Mouse (Mus musculus) embryonic facial prominence, embryonic 10.5 days (tissue): Measurements from ENCODE around the gene Mad1l1. TPM values are rescaled to one million over a fixed set of nuclear protein-coding genes. Genes with fewer than 3 reads are reported as not detected.

ENCODE experiments used
- DNase-seq: peaks from one replicate; pipeline ENCODE4 v3.0.0-alpha.2; 2017; ENCODE audit warnings: low spot score
- H3K27ac ChIP-seq: fragments of 300-500 bp; sonication (generic); replicated peaks from 2 replicates; pipeline ENCODE4 v1.5.1; 2016; ENCODE audit warnings: mild to moderate bottlenecking
- H3K27me3 ChIP-seq: fragments of 300-500 bp; sonication (generic); replicated peaks from 2 replicates; pipeline ENCODE4 v1.6.1; 2016; ENCODE audit warnings: low read depth, mild to moderate bottlenecking; ENCODE audit not compliant: poor library complexity, severe bottlenecking
- H3K36me3 ChIP-seq: fragments of 300-500 bp; sonication (generic); replicated peaks from 2 replicates; pipeline ENCODE4 v1.6.1; 2016; ENCODE audit warnings: mild to moderate bottlenecking, moderate library complexity
- H3K4me1 ChIP-seq: fragments of 300-500 bp; sonication (generic); 2 replicates; pipeline ENCODE4 v1.6.1; 2016
- H3K4me3 ChIP-seq: fragments of 300-500 bp; sonication (generic); 2 replicates; pipeline ENCODE4 v1.5.1; 2016; ENCODE audit warnings: mild to moderate bottlenecking, moderate library complexity
- H3K9me3 ChIP-seq: fragments of 300-500 bp; sonication (generic); 2 replicates; pipeline ENCODE4 v1.6.1; 2016; ENCODE audit warnings: mild to moderate bottlenecking
- WGBS: fragments of 180-500 bp; shearing (Covaris S2); methylation state at CpG from one replicate; pipeline ENCODE4 v1.1.7; 2016; 5-methylcytosine and 5-hydroxymethylcytosine counted together
- polyA plus RNA-seq: library from polyadenylated mRNA; unstranded; fragments of >200 nt; fragmentation: Nextera tagmentation; extraction: Ambion mirVana; gene quantifications from 2 replicates; pipeline ENCODE4 v1.2.1, GENCODE M21; 2016

Gene Mad1l1
- polyA plus RNA-seq, 1 experiment from 2014 or later, result 63.9 TPM

DNA sequence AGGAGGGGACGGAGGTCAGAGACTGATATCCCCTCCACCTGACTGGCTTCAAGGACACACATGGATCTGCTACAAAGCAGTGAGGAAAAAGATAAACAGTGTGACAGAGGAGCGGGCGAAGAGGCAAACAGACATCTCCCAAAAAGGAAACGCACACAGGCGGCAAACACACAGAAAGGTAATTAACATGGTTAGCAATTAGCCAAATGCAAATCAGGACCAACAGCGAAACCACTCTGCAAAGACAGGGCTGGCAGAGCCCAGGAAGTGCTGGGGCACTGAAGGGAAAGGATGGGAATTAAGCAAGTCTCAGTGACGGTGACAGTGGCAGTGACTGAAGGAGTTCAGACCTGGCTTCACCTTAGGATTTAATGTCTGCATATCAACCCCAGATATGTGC lies 187.3 kb downstream of the Mad1l1 start:
- Histone ChIP-seq H3K36me3 (peaks cover 33% of the 10 kb centered on the region), H3K4me1 (peaks cover 21% of the 10 kb centered on the region), H3K27ac (no peak overlapping the region), H3K4me3 (no peak overlapping the region), H3K9me3 (no peaks in the 10 kb centered on the region), H3K27me3 (no peaks in the 10 kb centered on the region)
- 92% methylated on average over 7 of the region's 7 CpGs for WGBS
- no peak for DNase-seq

DNA sequence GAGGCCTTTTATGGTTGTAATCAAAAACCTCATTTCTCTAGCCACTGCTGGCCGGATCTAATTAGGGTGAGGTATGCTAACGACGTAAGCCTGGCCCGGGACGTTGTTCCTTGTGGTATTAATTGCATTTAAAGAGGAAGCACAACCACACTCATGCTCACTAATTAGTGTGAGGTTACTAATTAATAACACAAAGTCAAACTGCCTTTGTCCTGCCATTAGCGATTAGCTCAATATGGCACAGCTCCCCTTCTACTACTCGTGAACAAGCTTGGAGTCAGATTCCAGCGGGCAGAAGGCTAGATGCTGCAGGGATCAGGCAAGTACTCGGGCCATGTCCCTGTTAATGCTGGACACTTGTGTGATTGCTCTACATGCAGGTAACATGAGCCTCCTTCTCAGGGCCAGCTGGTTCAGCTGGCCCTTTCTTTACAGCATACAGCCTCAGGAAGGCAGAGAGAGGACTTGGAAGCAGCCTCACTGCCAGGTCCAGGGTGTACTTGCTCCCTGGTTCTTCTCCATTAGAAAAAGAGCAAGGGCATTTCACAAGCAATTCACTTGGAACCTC lies 192.9 kb downstream of the Mad1l1 start:
- peak; percentile 62 for DNase-seq
- peak overlapping the region; percentile 17; the same call in 1 of the 2 replicates for H3K4me3 ChIP-seq
- H3K27ac ChIP-seq, result peak overlapping the region; percentile 83
- H3K36me3 ChIP-seq, result peaks cover 18% of the 10 kb centered on the region
- no peaks in the 10 kb centered on the region for H3K27me3 ChIP-seq
- H3K4me1 ChIP-seq, result peaks cover 35% of the 10 kb centered on the region
- WGBS, result 32% methylated on average over 9 of the region's 9 CpGs
- no peaks in the 10 kb centered on the region for H3K9me3 ChIP-seq

DNA sequence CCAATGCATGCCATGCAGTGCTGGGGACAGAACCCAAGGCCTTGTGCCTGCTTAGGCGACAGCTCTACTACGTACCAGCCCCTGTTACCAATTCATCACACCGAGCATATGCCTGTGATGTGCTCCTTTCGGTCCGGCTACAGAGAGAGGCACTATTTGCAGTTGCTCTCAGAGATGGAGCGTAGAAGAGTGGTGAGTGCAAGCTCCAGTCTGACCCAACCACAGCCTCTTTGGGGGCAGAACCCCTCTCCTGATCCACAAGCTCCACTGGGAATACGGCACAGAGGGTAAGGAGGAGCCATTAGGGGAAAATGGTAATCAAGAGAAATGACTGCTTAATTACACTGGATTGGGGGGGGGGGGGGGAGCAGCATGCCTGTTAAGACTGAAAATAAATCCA lies 193.4 kb downstream of the Mad1l1 start:
- Histone ChIP-seq H3K27ac (peak overlapping the region; percentile 83; the same call in 1 of the 2 replicates), H3K27me3 (no peaks in the 10 kb centered on the region), H3K4me1 (peaks cover 40% of the 10 kb centered on the region), H3K4me3 (no peak overlapping the region), H3K9me3 (no peaks in the 10 kb centered on the region), H3K36me3 (peaks cover 13% of the 10 kb centered on the region)
- no peak for DNase-seq
- WGBS, result 79% methylated on average over 7 of the region's 7 CpGs

DNA sequence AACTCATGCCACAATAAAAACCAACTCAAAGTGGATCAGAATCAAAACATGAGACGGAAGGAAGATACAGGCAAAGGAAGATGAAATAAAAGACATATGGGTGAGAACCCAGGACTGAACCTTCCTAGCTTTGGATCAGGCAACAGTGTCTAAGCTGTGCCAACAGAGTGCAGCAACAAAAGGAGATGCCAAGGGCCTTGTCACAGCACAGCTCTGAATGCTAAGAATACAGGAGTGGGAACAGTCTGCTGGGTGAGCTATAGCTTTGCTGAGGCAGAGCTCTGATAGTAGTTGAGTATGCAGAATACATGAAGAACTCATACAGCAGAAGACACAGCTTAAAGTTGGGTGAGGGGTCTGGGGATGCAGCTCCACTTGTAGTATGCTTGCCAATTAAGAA lies 196.7 kb downstream of the Mad1l1 start:
- H3K27me3 ChIP-seq, result no peaks in the 10 kb centered on the region
- H3K27ac ChIP-seq, result no peak overlapping the region
- H3K9me3 ChIP-seq, result no peaks in the 10 kb centered on the region
- H3K4me3 ChIP-seq, result no peak overlapping the region
- peaks cover 9% of the 10 kb centered on the region; the same call in 1 of the 2 replicates for H3K36me3 ChIP-seq
- no peak for DNase-seq
- WGBS, result 90% methylated on average over 1 of the region's 1 CpGs
- peaks cover 38% of the 10 kb centered on the region for H3K4me1 ChIP-seq

DNA sequence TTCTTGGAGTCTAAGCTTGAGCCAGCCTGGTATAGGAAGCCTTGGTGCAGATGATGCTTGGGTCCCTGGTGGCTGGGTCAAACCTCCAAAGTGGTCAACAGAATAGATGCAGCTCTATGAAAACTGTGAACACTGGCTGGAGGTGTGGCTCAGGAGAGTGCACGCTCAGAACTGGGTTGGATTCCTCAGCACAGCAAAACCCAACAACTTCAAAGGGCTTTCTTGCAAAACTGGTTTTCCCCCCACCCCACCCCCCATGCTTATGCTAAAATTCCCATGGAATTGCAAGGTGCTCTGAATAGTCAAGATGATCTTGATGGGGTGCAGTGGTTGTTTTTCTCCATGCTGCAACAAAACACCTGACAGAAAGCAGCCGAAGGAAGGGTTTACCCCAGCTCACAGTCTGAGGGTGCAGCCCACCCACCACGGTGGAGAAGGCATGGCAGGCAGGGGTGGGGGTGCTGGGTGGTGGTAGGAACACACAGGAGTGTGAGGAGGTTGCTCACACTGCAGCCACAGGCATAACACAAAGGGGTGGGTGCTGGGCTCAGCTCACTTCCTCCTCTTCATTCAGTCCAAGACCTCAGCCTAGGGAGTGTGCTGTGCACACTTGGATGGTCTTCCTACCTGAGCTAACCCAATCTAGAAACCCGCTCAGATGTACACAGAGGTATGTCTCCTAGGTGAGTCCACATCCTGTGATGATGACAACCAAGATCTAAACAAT lies 197.5 kb downstream of the Mad1l1 start:
- no peak for DNase-seq
- no peak overlapping the region for H3K4me3 ChIP-seq
- H3K27me3 ChIP-seq, result no peaks in the 10 kb centered on the region
- H3K27ac ChIP-seq, result no peak overlapping the region; the same call in 1 of the 2 replicates
- peaks cover 11% of the 10 kb centered on the region; the same call in 1 of the 2 replicates for H3K36me3 ChIP-seq
- H3K9me3 ChIP-seq, result no peaks in the 10 kb centered on the region
- peaks cover 30% of the 10 kb centered on the region for H3K4me1 ChIP-seq
- WGBS, result 69% methylated on average over 4 of the region's 4 CpGs

DNA sequence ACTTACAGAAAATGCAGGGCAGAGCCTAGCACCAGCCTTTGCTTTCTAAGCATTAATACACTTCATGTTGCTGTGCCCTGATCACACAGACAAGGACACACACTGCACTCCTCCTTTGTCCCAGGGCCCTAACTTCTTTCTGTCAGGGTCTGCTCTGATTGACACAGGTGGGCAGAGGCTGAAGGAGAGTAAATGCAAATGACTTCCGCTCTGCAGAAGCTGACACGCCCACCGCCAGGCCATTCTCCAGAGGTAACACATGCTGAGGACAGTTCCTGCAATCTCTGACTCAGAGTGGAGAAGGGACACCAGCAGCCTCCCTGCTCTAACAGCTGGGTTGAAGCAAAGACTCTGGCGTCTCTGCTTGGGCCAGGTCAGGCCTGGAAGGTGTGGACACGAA lies 198.2 kb downstream of the Mad1l1 start:
- no peak overlapping the region for H3K4me3 ChIP-seq
- no peak overlapping the region; the same call in 1 of the 2 replicates for H3K27ac ChIP-seq
- WGBS, result 32% methylated on average over 5 of the region's 5 CpGs

DNA sequence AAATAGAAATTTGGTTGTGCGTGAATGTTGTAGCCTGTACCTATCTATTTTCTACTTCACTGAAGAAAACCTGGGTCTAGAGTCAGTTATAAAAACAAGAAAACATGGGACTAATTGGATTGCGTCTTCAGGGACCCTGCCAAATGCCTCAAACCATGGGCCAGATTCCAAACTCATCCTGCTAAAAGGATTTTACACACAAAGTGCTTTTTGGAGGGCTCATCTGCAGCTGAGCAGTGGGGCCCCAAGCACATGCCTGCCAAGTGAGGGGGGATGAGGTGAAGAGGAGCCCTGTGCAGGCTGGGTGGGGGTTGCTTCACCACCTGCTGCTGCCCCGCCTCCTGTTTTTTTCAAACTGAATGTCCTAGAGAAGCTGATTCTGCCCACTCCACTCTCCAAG lies 199.4 kb downstream of the Mad1l1 start:
- WGBS, result 85% methylated on average over 3 of the region's 3 CpGs
- H3K4me3 ChIP-seq, result no peak overlapping the region
- no peaks in the 10 kb centered on the region for H3K27me3 ChIP-seq
- no peak overlapping the region for H3K27ac ChIP-seq
- peaks cover 19% of the 10 kb centered on the region for H3K4me1 ChIP-seq
- DNase-seq, result no peak
- H3K9me3 ChIP-seq, result no peaks in the 10 kb centered on the region
- peaks cover 20% of the 10 kb centered on the region for H3K36me3 ChIP-seq

More for the DNA sequence above, 198.2 kb downstream of the Mad1l1 start:
- Histone ChIP-seq H3K27me3 (no peaks in the 10 kb centered on the region), H3K36me3 (peaks cover 15% of the 10 kb centered on the region; the same call in 1 of the 2 replicates), H3K4me1 (peaks cover 24% of the 10 kb centered on the region), H3K9me3 (no peaks in the 10 kb centered on the region)
- no peak for DNase-seq

DNA sequence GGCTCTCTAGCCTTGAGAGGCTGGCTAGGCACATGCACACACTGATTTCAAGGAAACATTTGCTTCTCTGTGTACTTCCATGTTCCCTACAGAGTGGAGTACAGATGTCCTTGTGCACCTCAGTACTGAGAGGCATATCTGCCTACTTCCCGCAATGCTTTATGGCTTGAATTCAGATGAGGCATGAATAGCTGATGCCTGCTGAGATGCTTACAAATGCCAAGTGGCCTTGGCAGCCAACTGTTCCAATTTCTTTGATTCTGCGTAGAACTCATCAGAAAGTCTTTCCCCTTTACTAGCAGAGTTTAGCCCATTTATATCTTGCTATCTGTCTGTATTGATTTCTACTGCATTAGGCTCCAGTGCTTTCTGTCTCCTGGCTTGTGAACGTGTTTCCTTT lies 202.4 kb downstream of the Mad1l1 start:
- Histone ChIP-seq H3K27me3 (no peaks in the 10 kb centered on the region), H3K4me3 (no peak overlapping the region), H3K4me1 (peaks cover 19% of the 10 kb centered on the region), H3K9me3 (no peaks in the 10 kb centered on the region), H3K36me3 (peaks cover 42% of the 10 kb centered on the region), H3K27ac (no peak overlapping the region)
- 93% methylated on average over 3 of the region's 3 CpGs for WGBS
- no peak for DNase-seq

DNA sequence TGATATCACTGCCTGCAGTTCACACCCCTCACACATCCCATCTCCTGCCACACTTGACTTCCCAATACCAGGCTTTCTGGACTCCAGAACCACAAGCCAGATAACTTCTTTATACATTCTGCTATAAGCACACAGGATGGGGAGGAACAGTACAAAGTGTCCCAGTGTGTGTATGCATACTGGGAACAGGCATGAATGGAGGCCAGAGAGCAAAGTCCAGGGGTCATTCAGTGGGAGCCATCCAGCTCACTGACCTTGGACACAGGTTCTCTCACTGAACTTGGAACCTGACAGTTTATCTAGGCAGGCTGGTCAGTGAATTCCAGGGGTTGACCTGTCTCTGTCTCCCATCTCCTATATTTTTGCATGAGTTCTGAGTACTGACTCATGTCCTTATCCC lies 203.4 kb downstream of the Mad1l1 start:
- no peaks in the 10 kb centered on the region for H3K9me3 ChIP-seq
- H3K4me1 ChIP-seq, result peaks cover 9% of the 10 kb centered on the region
- H3K4me3 ChIP-seq, result no peak overlapping the region
- no peak overlapping the region for H3K27ac ChIP-seq
- H3K27me3 ChIP-seq, result no peaks in the 10 kb centered on the region
- H3K36me3 ChIP-seq, result peaks cover 45% of the 10 kb centered on the region
- no peak for DNase-seq

DNA sequence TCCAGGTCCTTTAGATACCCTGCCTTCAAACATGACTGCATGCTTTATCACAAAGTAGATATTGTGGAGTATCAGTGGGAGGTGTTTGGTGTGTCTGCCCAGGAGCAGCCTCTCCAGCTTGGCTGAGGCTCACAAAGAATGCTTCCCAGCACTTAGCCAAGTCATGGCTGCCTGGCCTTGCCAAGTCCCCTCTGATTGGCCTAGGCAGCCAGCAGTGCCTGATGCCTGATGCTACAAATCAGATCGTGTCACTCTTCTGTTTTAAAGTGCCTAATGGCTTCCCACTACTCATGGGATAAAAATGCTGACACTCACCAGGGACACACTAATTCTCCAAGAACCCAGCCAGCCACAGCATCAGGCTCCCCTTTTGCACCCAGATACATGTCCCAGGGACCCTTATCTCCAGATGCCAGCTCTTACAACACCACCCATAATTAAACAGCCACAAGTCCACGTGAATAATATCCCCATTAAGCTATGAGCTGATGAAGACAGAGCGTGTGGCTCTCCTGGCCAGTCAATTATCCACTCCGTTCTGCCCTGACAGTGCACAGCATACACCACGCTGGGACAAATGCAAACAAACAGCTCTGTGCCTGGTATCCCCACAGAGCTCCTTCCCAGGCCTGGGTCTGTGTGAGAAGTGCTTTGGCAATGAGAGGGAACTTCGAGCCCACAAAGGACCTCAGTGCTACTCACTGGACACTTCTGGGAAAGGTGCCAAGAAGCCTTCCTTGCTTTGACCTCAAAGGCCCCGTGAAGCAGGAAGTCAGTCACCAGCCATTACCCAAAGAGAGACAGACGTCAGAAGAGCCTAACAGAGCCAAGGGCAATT lies 205.7 kb downstream of the Mad1l1 start:
- Histone ChIP-seq H3K27me3 (no peaks in the 10 kb centered on the region), H3K27ac (no peak overlapping the region), H3K36me3 (peaks cover 59% of the 10 kb centered on the region), H3K9me3 (no peaks in the 10 kb centered on the region), H3K4me3 (no peak overlapping the region), H3K4me1 (peaks cover 3% of the 10 kb centered on the region)
- no peak for DNase-seq
- 69% methylated on average over 8 of the region's 8 CpGs for WGBS

DNA sequence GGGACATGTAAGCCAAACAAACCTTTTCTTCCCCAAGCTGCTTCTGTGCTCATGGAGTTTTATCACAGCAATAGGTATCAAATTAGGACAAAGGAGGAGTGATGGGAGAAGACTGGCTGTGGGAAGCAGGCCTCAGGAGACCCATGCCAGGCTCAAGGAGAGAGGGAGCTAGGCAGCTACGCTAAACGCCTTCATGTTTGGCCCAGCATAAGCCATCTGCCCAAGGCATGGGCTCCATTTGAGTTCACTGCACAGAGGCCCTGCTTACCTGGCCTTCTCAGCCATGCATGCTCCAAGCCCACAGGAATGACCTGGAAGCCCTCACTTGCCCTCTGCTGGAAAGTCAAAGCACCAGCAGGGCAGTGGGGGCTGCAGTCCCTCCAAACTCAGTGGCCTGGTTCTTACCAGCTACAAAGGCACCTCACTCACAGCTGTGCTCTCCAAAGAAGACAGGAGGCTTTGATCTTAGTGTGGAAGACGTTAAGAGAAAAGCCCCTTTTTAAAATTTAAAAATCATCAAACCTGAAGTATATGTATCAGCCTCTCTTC lies 206.8 kb downstream of the Mad1l1 start:
- no peak overlapping the region for H3K4me3 ChIP-seq
- peaks cover 60% of the 10 kb centered on the region for H3K36me3 ChIP-seq
- H3K27me3 ChIP-seq, result no peaks in the 10 kb centered on the region
- no peaks in the 10 kb centered on the region for H3K4me1 ChIP-seq
- H3K27ac ChIP-seq, result no peak overlapping the region
- 86% methylated on average over 3 of the region's 3 CpGs for WGBS
- H3K9me3 ChIP-seq, result no peaks in the 10 kb centered on the region
- DNase-seq, result no peak

DNA sequence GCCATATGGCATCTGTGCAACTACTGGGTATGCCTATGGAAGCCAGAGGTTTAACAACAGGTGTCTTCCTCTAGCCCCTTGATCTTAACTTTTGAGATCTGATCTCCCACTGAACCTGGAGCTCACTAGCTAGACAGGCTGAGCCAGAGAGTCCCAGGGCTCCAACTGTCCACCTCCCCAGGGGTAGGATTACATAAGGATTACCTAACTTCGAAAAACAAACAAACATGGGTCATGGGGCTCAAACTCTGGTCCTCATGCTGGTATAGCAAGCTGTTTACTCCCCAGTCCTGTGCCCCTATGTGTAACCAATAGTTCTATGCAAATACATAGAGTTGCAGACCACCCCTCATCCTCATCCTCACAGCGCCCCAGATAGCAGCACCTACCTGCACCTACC lies 208.1 kb downstream of the Mad1l1 start:
- H3K36me3 ChIP-seq, result peaks cover 58% of the 10 kb centered on the region
- WGBS, result 85% methylated on average over 2 of the region's 2 CpGs
- no peaks in the 10 kb centered on the region for H3K4me1 ChIP-seq
- no peaks in the 10 kb centered on the region for H3K27me3 ChIP-seq
- DNase-seq, result no peak
- H3K9me3 ChIP-seq, result no peaks in the 10 kb centered on the region
- no peak overlapping the region for H3K27ac ChIP-seq
- H3K4me3 ChIP-seq, result no peak overlapping the region
